Mouse (Mus musculus) MEL (cell line): Measurements from ENCODE around the gene Mymx. TPM values are rescaled to one million over a fixed set of nuclear protein-coding genes. Genes with fewer than 3 reads are reported as not detected.
A peak's percentile ranks its signal among the peaks of the same experiment; 100 is the strongest.

Experiments
- DNase-seq: peaks from one replicate; pipeline ENCODE4 v3.0.0; 2011; ENCODE audit warnings: low read depth, low spot score
- H3K27ac ChIP-seq: 2 replicates; pipeline ENCODE4 v1.5.1; 2012; ENCODE audit warnings: low read depth, mild to moderate bottlenecking, control low read depth, low read length, moderate library complexity; ENCODE audit not compliant: control insufficient read depth
- H3K27me3 ChIP-seq, 2 experiments: fragments of 150-350 bp in 1 of 2; sonication (generic) in 1 of 2; 2 replicates each; pipeline ENCODE4 v1.6.1; 2012; ENCODE audit warnings: low read length in 2 of 2, mild to moderate bottlenecking in 2 of 2, improper control_type of control experiment in 1 of 2, moderate library complexity in 1 of 2; ENCODE audit not compliant: insufficient read depth in 2 of 2, control insufficient read depth in 1 of 2
- H3K36me3 ChIP-seq, 2 experiments: 2 replicates each; pipeline ENCODE4 v1.6.1; 2012 to 2014; ENCODE audit warnings: low read length in 2 of 2, improper control_type of control experiment in 1 of 2, inconsistent platforms in 1 of 2, mild to moderate bottlenecking in 1 of 2; ENCODE audit not compliant: insufficient read depth in 2 of 2, control insufficient read depth in 1 of 2
- H3K4me1 ChIP-seq, 2 experiments: fragments of 150-350 bp in 1 of 2; sonication (generic) in 1 of 2; 2 replicates each; pipeline ENCODE4 v1.6.1; 2012; ENCODE audit warnings: low read length in 2 of 2, improper control_type of control experiment in 1 of 2, mild to moderate bottlenecking in 1 of 2; ENCODE audit not compliant: insufficient read depth in 2 of 2, control insufficient read depth in 1 of 2
- H3K4me3 ChIP-seq, 2 experiments: fragments of 150-350 bp in 1 of 2; sonication (generic) in 1 of 2; 2 replicates each; pipeline ENCODE4 v1.5.1; 2012; ENCODE audit warnings: low read depth in 2 of 2, low read length in 2 of 2, mild to moderate bottlenecking in 2 of 2, moderate library complexity in 2 of 2, control low read depth in 1 of 2, improper control_type of control experiment in 1 of 2; ENCODE audit not compliant: control insufficient read depth in 1 of 2, insufficient read depth in 1 of 2
- H3K79me2 ChIP-seq: 2 replicates; pipeline ENCODE4 v1.6.1; 2012; ENCODE audit warnings: mild to moderate bottlenecking, low read length, moderate library complexity; ENCODE audit not compliant: control insufficient read depth, poor library complexity, insufficient read depth
- H3K9ac ChIP-seq: 2 replicates; pipeline ENCODE4 v1.6.1; 2012; ENCODE audit warnings: low read depth, mild to moderate bottlenecking, control low read depth, low read length, moderate library complexity; ENCODE audit not compliant: control insufficient read depth, poor library complexity, severe bottlenecking
- H3K9me3 ChIP-seq: fragments of 150-350 bp; sonication (generic); replicated peaks from 2 replicates; pipeline ENCODE4 v1.6.1; 2012; ENCODE audit warnings: mild to moderate bottlenecking, low read length, improper control_type of control experiment, moderate library complexity; ENCODE audit not compliant: insufficient read depth
- BHLHE40 ChIP-seq: IDR thresholded peaks from 2 replicates; pipeline ENCODE4 v1.6.1; 2012; ENCODE audit warnings: low read depth, mild to moderate bottlenecking, inconsistent platforms, low read length, improper control_type of control experiment, borderline replicate concordance
- CHD2 ChIP-seq: IDR thresholded peaks from 2 replicates; pipeline ENCODE4 v1.6.1; 2011; ENCODE audit warnings: low read length, improper control_type of control experiment
- CTCF ChIP-seq, 3 experiments: IDR thresholded peaks in 2 of 3; conservative IDR thresholded peaks in 1 of 3; 2 replicates each; pipeline ENCODE4 v1.5.1; 2011 to 2012; ENCODE audit warnings: low read length in 3 of 3, low read depth in 2 of 3, mild to moderate bottlenecking in 2 of 3, improper control_type of control experiment in 1 of 3, inconsistent platforms in 1 of 3, mixed read lengths in 1 of 3, moderate library complexity in 1 of 3; ENCODE audit not compliant: control insufficient read depth in 1 of 3, insufficient read depth in 1 of 3, poor library complexity in 1 of 3, severe bottlenecking in 1 of 3
- E2F4 ChIP-seq: IDR thresholded peaks from 2 replicates; pipeline ENCODE4 v1.6.1; 2011; ENCODE audit warnings: low read depth, low read length, improper control_type of control experiment, borderline replicate concordance
- ETS1 ChIP-seq: IDR thresholded peaks from 2 replicates; pipeline ENCODE4 v1.6.1; 2012; ENCODE audit warnings: low read depth, mild to moderate bottlenecking, inconsistent platforms, low read length, improper control_type of control experiment, moderate library complexity
- GATA1 ChIP-seq: IDR thresholded peaks from 2 replicates; pipeline ENCODE4 v1.6.1; 2011; ENCODE audit warnings: low read depth, low read length, improper control_type of control experiment
- HCFC1 ChIP-seq: IDR thresholded peaks from 2 replicates; pipeline ENCODE4 v1.6.1; 2012; ENCODE audit warnings: low read depth, mild to moderate bottlenecking, inconsistent platforms, low read length, improper control_type of control experiment, moderate library complexity
- MAFK ChIP-seq: IDR thresholded peaks from 2 replicates; pipeline ENCODE4 v1.6.1; 2011; ENCODE audit warnings: low read depth, mild to moderate bottlenecking, low read length, improper control_type of control experiment, borderline replicate concordance
- MAZ ChIP-seq: IDR thresholded peaks from 2 replicates; pipeline ENCODE4 v1.6.1; 2012; ENCODE audit warnings: low read depth, mild to moderate bottlenecking, inconsistent platforms, low read length, improper control_type of control experiment
- MXI1 ChIP-seq: IDR thresholded peaks from 2 replicates; pipeline ENCODE4 v1.6.1; 2011; ENCODE audit warnings: mild to moderate bottlenecking, low read depth, low read length, improper control_type of control experiment
- MYB ChIP-seq: IDR thresholded peaks from 2 replicates; pipeline ENCODE4 v1.6.1; 2011; ENCODE audit warnings: mild to moderate bottlenecking, low read depth, low read length, improper control_type of control experiment
- NELFE ChIP-seq: IDR thresholded peaks from 2 replicates; pipeline ENCODE4 v1.6.1; 2011; ENCODE audit warnings: low read depth, low read length, improper control_type of control experiment
- RCOR1 ChIP-seq: IDR thresholded peaks from 2 replicates; pipeline ENCODE4 v1.6.1; 2012; ENCODE audit warnings: low read depth, mild to moderate bottlenecking, inconsistent platforms, low read length, improper control_type of control experiment
- SIN3A ChIP-seq: IDR thresholded peaks from 2 replicates; pipeline ENCODE4 v1.6.1; 2012; ENCODE audit warnings: low read length, improper control_type of control experiment, inconsistent platforms
- SMC3 ChIP-seq: IDR thresholded peaks from 2 replicates; pipeline ENCODE4 v1.6.1; 2011; ENCODE audit warnings: low read depth, low read length, improper control_type of control experiment
- TAL1 ChIP-seq: IDR thresholded peaks from 2 replicates; pipeline ENCODE4 v1.6.1; 2012; ENCODE audit warnings: mild to moderate bottlenecking, inconsistent platforms, low read length, moderate library complexity, mixed read lengths
- TBP ChIP-seq: IDR thresholded peaks from 2 replicates; pipeline ENCODE4 v1.8.0; 2011; ENCODE audit warnings: low read depth, low read length, improper control_type of control experiment
- TCF12 ChIP-seq: IDR thresholded peaks from 2 replicates; pipeline ENCODE4 v1.6.1; 2014; ENCODE audit warnings: low read depth, mild to moderate bottlenecking, inconsistent platforms, low read length, improper control_type of control experiment, moderate library complexity
- UBTF ChIP-seq: IDR thresholded peaks from 2 replicates; pipeline ENCODE4 v1.6.1; 2012; ENCODE audit warnings: low read depth, mild to moderate bottlenecking, inconsistent platforms, low read length, improper control_type of control experiment, moderate library complexity, borderline replicate concordance; ENCODE audit not compliant: insufficient read depth
- USF2 ChIP-seq, 2 experiments: IDR thresholded peaks; 2 replicates each; pipeline ENCODE4 v1.6.1; 2011 to 2012; ENCODE audit warnings: improper control_type of control experiment in 2 of 2, low read length in 2 of 2, borderline replicate concordance in 1 of 2, inconsistent platforms in 1 of 2, low read depth in 1 of 2, mild to moderate bottlenecking in 1 of 2; ENCODE audit not compliant: insufficient read depth in 1 of 2
- ZC3H11A ChIP-seq: IDR thresholded peaks from 2 replicates; pipeline ENCODE4 v1.6.1; 2012; ENCODE audit warnings: low read depth, mild to moderate bottlenecking, inconsistent platforms, low read length, improper control_type of control experiment
- ZMIZ1 ChIP-seq: IDR thresholded peaks from 2 replicates; pipeline ENCODE4 v1.6.1; 2012; ENCODE audit warnings: low read depth, mild to moderate bottlenecking, inconsistent platforms, low read length, improper control_type of control experiment, moderate library complexity
- polyA plus RNA-seq, 2 experiments: library from polyadenylated mRNA; stranded (reverse) in 1 of 2; unstranded in 1 of 2; fragments of >175 nt in 1 of 2; fragments of >200 nt in 1 of 2; gene quantifications; 2 replicates each; pipeline versions ENCODE4 v1.2.1 to v1.2.4; 2012; ENCODE audit warnings: low replicate concordance in 2 of 2, low read depth in 1 of 2; ENCODE audit not compliant: insufficient read length in 2 of 2, insufficient read depth in 1 of 2, missing spikeins in 1 of 2
- total RNA-seq: library from RNA; depleted of rRNA; stranded (reverse); fragments of 300-350 nt; gene quantifications from 2 replicates; pipeline ENCODE4 v1.2.3, GENCODE M21; 2012

Mymx gene
- total and polyA plus RNA-seq, 3 experiments: not detected

- Histone ChIP-seq H3K9ac (peak overlapping the region; percentile 45), H3K27me3 (no peaks in the 10 kb centered on the region), H3K4me1 (peaks cover 0 to 25% of the 10 kb centered on the region in 2 experiments; a peak in 3 of 4 replicates), H3K4me3 (peak overlapping the region; percentile 35 to 43; a peak in 3 of 4 replicates), H3K79me2 (no peaks in the 10 kb centered on the region; the same call in 1 of the 2 replicates), H3K36me3 (peaks cover 0 to 11% of the 10 kb centered on the region in 2 experiments; a peak in 2 of 4 replicates), H3K9me3 (no peaks in the 10 kb centered on the region), H3K27ac (peak overlapping the region; percentile 33; the same call in 1 of the 2 replicates)
- DNase-seq: no peak
- TF ChIP-seq ZC3H11A (no peak), CHD2 (no peak), MYB (no peak)
These were observed 44.6 kb downstream of the Mymx start for GRCm38 (mm10) chr17:45557246-45557824.

GRCm38 (mm10) chr17:45556514-45557245 is 45.2 kb downstream of the Mymx start:
- no peaks in the 10 kb centered on the region; the same call in 1 of the 2 replicates for H3K79me2 ChIP-seq
- TF ChIP-seq TBP: peak; percentile 51; the same call in 1 of the 2 replicates
- TF ChIP-seq E2F4: no peak
- peak; percentile 44; the same call in 1 of the 2 replicates for TF ChIP-seq ETS1
- TF ChIP-seq NELFE: no peak
- TF ChIP-seq CHD2: no peak
- no peak for TF ChIP-seq SIN3A
- DNase-seq: peak; percentile 86
- H3K4me3 ChIP-seq: peak overlapping the region; percentile 61 to 85
- H3K27me3 ChIP-seq: no peaks in the 10 kb centered on the region
- peaks cover 0 to 11% of the 10 kb centered on the region in 2 experiments; a peak in 2 of 4 replicates for H3K36me3 ChIP-seq
- H3K9ac ChIP-seq: peak overlapping the region; percentile 72
- peak overlapping the region; percentile 56 for H3K27ac ChIP-seq
- H3K9me3 ChIP-seq: no peaks in the 10 kb centered on the region
- H3K4me1 ChIP-seq: peaks cover 0 to 28% of the 10 kb centered on the region in 2 experiments; a peak in 3 of 4 replicates

GRCm38 (mm10) chr17:45556107-45556489 is 45.8 kb downstream of the Mymx start:
- peak overlapping the region; percentile 72 for H3K9ac ChIP-seq
- peaks cover 0 to 28% of the 10 kb centered on the region in 2 experiments; a peak in 3 of 4 replicates for H3K4me1 ChIP-seq
- peak overlapping the region; percentile 56 for H3K27ac ChIP-seq
- H3K79me2 ChIP-seq: no peaks in the 10 kb centered on the region; the same call in 1 of the 2 replicates
- H3K27me3 ChIP-seq: no peaks in the 10 kb centered on the region
- H3K4me3 ChIP-seq: peak overlapping the region; percentile 61 to 85
- H3K36me3 ChIP-seq: peaks cover 0 to 11% of the 10 kb centered on the region in 2 experiments; a peak in 2 of 4 replicates
- peak; percentile 62 for DNase-seq
- H3K9me3 ChIP-seq: no peaks in the 10 kb centered on the region
- TF ChIP-seq BHLHE40 (peak; percentile 90), UBTF (no peak), SMC3 (no peak), HCFC1 (no peak), MXI1 (0 out of 2 replicates have a peak, but pooled peaks have one; percentile 51), E2F4 (no peak), USF2 (IDR thresholded peaks at IDR 0.05; ENCODE audit: borderline replicate concordance in 1 of 2, insufficient read depth in 1 of 2, low read depth in 1 of 2, low read length in 2 of 2) (no peak), GATA1 (0 out of 2 replicates have a peak, but pooled peaks have one; percentile 6), TAL1 (no peak), CTCF (IDR thresholded peaks at IDR 0.05 in 2 of 3, conservative IDR thresholded peaks at IDR 0.05 in 1 of 3; ENCODE audit: control insufficient read depth in 1 of 3, insufficient read depth in 1 of 3, low read depth in 2 of 3, low read length in 3 of 3, poor library complexity in 1 of 3, severe bottlenecking in 1 of 3) (no peak), TCF12 (0 out of 2 replicates have a peak, but pooled peaks have one; percentile 11), MYB (peak; percentile 46; the same call in 1 of the 2 replicates), TBP (no peak), RCOR1 (no peak), MAFK (no peak), MAZ (peak; percentile 69; the same call in 1 of the 2 replicates), ZMIZ1 (no peak), NELFE (no peak), ZC3H11A (no peak)
